Mouse (Mus musculus) forebrain, embryonic 12.5 days (tissue): ENCODE results near the gene Fam102a. TPM values are rescaled to one million over a fixed set of nuclear protein-coding genes. Genes with fewer than 3 reads are reported as not detected.
"Not testable (repeated sequence)": the region's sequence is repeated elsewhere in the genome, so short reads cannot be mapped to it uniquely, and the experiment has no call there.

Experiments used
- ATAC-seq: fragments of 200-750 bp; cut with Nextera tagmentation; 2 replicates; pipeline ENCODE4 v1.8.0; 2017; ENCODE audit warnings: moderate TSS enrichment; ENCODE audit not compliant: low FRiP score
- H3K27ac ChIP-seq: fragments of 300-500 bp; sonication (generic); 2 replicates; pipeline ENCODE4 v1.5.1; 2016; ENCODE audit warnings: mild to moderate bottlenecking
- H3K27me3 ChIP-seq: fragments of 300-500 bp; sonication (generic); 2 replicates; pipeline ENCODE4 v1.6.1; 2016; ENCODE audit warnings: mild to moderate bottlenecking
- H3K36me3 ChIP-seq: fragments of 300-500 bp; sonication (generic); replicated peaks from 2 replicates; pipeline ENCODE4 v1.6.1; 2016; ENCODE audit warnings: mild to moderate bottlenecking
- H3K4me1 ChIP-seq: fragments of 300-500 bp; sonication (generic); 2 replicates; pipeline ENCODE4 v1.6.1; 2016
- H3K4me2 ChIP-seq: fragments of 300-500 bp; sonication (generic); 2 replicates; pipeline ENCODE4 v1.6.1; 2016; ENCODE audit warnings: mild to moderate bottlenecking, moderate library complexity
- H3K4me3 ChIP-seq: fragments of 300-500 bp; sonication (generic); replicated peaks from 2 replicates; pipeline ENCODE4 v1.5.1; 2016; ENCODE audit warnings: mild to moderate bottlenecking
- H3K9ac ChIP-seq: fragments of 300-500 bp; sonication (generic); 2 replicates; pipeline ENCODE4 v1.6.1; 2016; ENCODE audit warnings: mild to moderate bottlenecking
- H3K9me3 ChIP-seq: fragments of 300-500 bp; sonication (generic); 2 replicates; pipeline ENCODE4 v1.6.1; 2016
- WGBS: fragments of 180-500 bp; shearing (Covaris S2); methylation state at CpG from one replicate; pipeline ENCODE4 v1.1.7; 2016; 5-methylcytosine and 5-hydroxymethylcytosine counted together
- polyA plus RNA-seq: library from polyadenylated mRNA; unstranded; fragments of >200 nt; fragmentation: Nextera tagmentation; extraction: Ambion mirVana; gene quantifications from 2 replicates; pipeline ENCODE4 v1.2.1, GENCODE M21; 2016

The Fam102a gene
- 8.7 and 9.6 TPM in 2 replicates for polyA plus RNA-seq

DNA sequence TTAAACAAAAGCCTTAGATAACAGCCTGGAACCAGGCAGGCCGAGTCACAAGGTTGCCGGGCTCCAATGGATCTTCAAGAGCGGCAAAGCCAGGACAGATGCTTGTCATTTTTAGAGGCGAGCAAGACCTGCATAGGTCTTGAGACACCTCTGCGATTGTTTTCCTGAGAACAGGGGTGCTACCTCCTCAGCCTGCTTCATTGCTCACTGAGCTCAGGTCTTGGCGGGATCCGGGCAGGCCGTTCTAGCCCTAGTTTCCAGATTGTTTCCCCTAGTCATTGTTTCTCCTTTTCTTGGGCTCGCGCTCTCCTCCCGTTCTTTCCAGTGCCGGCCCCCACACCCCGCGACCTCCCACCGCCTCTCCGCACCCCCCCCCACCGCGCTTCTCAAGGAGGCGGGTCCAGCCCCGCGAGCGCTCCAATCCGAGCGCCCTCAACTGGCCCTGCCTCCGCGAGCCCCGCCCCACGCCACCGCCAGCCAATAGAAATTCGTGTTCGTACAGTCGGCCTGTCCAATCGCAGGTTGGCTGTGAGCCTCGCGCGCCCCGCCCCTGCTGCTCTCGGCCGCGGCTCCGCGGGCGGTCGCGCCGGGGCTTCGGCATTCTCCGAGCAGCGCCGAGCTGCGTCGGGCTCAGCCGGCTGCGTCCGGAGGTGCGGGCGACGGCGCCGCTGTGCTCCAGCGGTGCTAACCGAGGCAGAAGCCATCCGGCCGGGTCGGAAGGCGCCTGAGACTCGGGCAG is at the start of gene Fam102a:
TSS of gene Fam102a (plus strand) at position 600 of the 739 bp plus-strand sequence.
- peaks cover 54% of the 10 kb centered on the region for H3K4me1 ChIP-seq

DNA sequence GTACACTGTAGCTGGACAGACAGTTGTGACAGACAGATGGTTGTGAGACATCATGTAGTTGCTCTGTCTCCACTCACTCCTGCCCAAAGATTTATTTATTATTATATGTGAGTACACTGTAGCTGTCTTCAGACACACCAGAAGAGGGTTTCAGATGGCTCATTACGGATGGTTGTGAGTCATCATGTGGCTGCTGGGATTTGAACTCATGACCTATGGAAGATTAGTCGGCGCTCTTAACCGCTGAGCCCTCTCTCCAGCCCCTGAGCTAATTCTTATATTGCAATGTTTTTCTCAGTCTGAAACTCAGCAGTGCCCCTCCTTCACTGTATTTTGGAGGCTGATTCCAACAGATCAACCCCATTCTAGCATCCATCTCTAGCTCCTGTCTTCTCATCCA is 49.4 kb upstream of the Fam102a start:
- H3K27ac ChIP-seq = no peak overlapping the region
- no peak for ATAC-seq
- 94% methylated on average over 4 of the region's 4 CpGs for WGBS
- H3K4me1 ChIP-seq = no peaks in the 10 kb centered on the region
- H3K9me3 ChIP-seq = no peaks in the 10 kb centered on the region
- H3K9ac ChIP-seq = no peak overlapping the region
- H3K27me3 ChIP-seq = no peaks in the 10 kb centered on the region
- no peak overlapping the region for H3K4me2 ChIP-seq
- H3K36me3 ChIP-seq = no peaks in the 10 kb centered on the region
- H3K4me3 ChIP-seq = no peak overlapping the region

More for the DNA sequence above, at the start of gene Fam102a:
- peak within 1 kb of the TSS; percentile 80 for H3K4me2 ChIP-seq
- no peaks in the 10 kb centered on the region for H3K36me3 ChIP-seq
- H3K27me3 ChIP-seq = no peaks in the 10 kb centered on the region
- H3K9ac ChIP-seq = peak within 1 kb of the TSS; percentile 87
- ATAC-seq = peak; percentile 97
- H3K27ac ChIP-seq = peak within 1 kb of the TSS; percentile 92
- H3K4me3 ChIP-seq = peak within 1 kb of the TSS; percentile 93
- under 1% methylated on average over 67 of the region's 67 CpGs for WGBS
- no peaks in the 10 kb centered on the region for H3K9me3 ChIP-seq

DNA sequence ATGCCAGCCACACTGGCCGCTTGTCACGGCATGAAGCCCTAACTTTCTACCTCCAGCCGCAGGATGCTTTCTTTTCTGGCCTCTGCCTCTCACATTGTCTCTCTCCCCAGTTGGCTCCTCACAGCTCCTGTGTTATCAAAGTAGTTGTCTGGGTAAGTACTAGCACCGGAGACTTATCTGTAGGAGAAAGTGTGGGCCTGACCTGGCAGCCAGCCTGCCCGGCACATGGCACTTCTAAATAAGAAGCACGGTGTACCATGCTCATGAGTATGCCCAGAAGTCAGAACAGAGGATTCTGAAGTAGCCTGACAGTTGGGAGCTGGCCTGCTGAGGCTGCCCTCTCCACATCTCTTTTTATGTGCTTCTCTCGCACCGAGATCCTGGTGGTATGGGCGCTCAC is 49.0 kb upstream of the Fam102a start:
- Histone ChIP-seq H3K27ac (no peak overlapping the region), H3K9me3 (no peaks in the 10 kb centered on the region), H3K36me3 (no peaks in the 10 kb centered on the region), H3K4me2 (no peak overlapping the region), H3K4me3 (no peak overlapping the region), H3K9ac (no peak overlapping the region), H3K27me3 (no peaks in the 10 kb centered on the region), H3K4me1 (no peaks in the 10 kb centered on the region)
- no peak for ATAC-seq
- 92% methylated on average over 9 of the region's 9 CpGs for WGBS

DNA sequence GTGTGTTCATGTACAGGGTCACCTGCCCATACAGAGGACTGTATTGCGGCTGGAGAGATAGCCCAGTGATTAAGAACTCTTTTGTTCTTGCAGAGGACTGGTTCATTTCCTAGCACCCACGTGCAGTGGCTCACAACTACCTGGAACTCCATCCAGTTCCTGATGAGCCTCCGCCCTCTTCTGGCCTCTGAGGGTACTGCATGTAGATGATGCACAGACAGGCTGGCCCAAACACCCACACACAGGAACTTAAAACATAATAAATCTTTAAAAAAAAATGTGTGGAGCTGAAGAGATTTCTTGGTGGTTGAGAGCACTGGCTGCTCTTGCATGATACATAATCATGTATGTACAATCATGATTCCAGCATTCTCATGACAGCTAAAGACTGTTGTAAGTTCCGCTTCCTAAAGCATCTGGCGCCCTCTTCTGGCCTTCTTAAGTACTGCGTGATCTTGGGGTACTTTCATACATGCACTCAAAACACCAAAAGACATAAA is 48.0 kb upstream of the Fam102a start:
- no peak overlapping the region for H3K27ac ChIP-seq
- WGBS = 2% methylated on average over 6 of the region's 6 CpGs

DNA sequence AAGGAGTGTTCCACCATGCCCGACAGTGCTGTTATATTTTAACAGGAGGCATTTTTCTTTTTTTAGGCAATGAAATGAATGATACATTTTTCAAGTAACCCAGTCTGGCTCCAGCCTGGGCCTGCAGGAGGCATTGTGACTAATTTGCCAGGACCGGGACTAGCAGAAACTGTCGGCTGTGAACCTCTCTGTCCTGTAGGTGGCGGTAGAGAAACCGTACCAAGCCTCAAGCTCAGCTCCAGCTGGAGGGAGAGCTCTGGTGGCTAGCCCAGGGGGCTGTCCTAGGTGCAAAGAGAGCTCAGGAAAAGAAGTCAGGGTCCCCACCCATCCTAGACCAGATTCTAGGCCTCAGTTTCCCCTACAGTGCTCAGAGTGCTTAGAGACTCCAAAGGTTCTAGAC is 46.5 kb upstream of the Fam102a start:
- peak; percentile 66; the same call in 1 of the 2 replicates for ATAC-seq
- Histone ChIP-seq H3K4me2 (no peak overlapping the region), H3K27ac (no peak overlapping the region), H3K4me1 (no peaks in the 10 kb centered on the region), H3K27me3 (no peaks in the 10 kb centered on the region), H3K4me3 (no peak overlapping the region), H3K9ac (no peak overlapping the region), H3K9me3 (no peaks in the 10 kb centered on the region), H3K36me3 (no peaks in the 10 kb centered on the region)
- 1% methylated on average over 5 of the region's 5 CpGs for WGBS

More for the DNA sequence above, 48.0 kb upstream of the Fam102a start:
- no peaks in the 10 kb centered on the region for H3K4me1 ChIP-seq
- H3K4me3 ChIP-seq = no peak overlapping the region
- H3K36me3 ChIP-seq = no peaks in the 10 kb centered on the region
- H3K4me2 ChIP-seq = no peak overlapping the region
- H3K9ac ChIP-seq = no peak overlapping the region
- no peaks in the 10 kb centered on the region for H3K27me3 ChIP-seq
- ATAC-seq = peak; percentile 45; the same call in 1 of the 2 replicates
- H3K9me3 ChIP-seq = no peaks in the 10 kb centered on the region

DNA sequence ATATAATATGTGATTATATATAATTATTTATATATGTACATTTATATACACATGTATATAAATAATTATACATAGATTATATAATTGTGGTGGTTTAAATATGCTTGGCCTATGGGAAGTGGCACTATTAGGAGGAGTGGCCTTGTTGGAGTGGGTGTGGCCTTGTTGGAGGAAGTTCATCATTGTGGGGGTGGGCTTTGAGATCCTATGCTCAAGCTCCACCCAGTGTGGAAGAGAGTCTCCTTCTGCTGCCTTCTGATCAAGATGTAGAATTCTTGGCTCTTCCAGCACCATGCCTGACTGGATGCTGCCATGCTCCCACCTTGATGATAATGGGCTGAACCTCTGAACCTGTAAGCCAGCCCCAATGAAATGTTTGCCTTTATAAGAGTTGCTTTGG is 44.4 kb upstream of the Fam102a start:
- H3K4me1 ChIP-seq, H3K4me3 ChIP-seq, H3K9ac ChIP-seq, H3K27ac ChIP-seq, H3K36me3 ChIP-seq, H3K4me2 ChIP-seq, H3K9me3 ChIP-seq, ATAC-seq, H3K27me3 ChIP-seq: not testable (repeated sequence)

DNA sequence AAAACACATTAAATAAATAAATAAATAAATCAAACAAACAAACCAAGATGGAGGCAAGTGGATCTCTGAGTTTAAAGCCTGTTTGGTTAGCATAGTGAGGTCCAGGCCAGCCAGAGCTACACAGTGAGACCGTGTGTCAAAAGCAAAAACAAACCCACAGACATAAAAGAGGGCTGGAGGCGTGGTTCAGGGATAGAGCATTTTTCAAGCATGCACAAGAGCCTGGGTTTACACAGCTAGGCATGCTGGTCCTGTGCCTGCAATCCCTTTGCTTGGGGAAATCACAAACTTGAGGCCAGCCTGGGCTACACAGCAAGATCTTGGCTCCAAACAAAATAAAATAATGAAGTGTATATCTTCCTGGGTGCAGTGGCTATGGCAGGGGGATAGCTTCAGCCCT is 42.5 kb upstream of the Fam102a start:
- ATAC-seq = no peak
- WGBS = 72% methylated on average over 2 of the region's 2 CpGs
- Histone ChIP-seq H3K27me3 (no peaks in the 10 kb centered on the region), H3K4me3 (no peak overlapping the region), H3K27ac (no peak overlapping the region), H3K9me3 (no peaks in the 10 kb centered on the region), H3K4me1 (no peaks in the 10 kb centered on the region), H3K36me3 (no peaks in the 10 kb centered on the region), H3K9ac (no peak overlapping the region), H3K4me2 (no peak overlapping the region)

DNA sequence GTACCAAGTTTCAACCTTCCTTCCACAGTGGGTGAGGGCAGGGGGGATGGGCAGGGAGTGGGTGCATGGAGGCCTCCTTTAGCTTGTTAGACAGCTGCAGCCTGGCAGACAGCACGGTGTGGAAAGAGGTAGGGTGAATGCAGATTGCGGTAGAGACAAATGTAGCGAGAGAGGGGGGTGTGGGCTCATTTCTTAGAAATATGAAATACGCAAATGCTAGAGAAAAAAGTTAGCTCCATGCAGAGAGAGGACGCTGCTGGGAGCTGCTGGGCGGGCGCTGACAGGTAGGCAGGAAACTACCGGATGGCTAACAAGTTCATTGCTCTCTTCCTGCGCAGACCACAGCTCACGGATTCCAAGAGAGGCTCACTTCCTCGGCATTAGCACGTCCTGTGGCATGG is 41.8 kb upstream of the Fam102a start:
- no peaks in the 10 kb centered on the region for H3K36me3 ChIP-seq
- H3K4me1 ChIP-seq = no peaks in the 10 kb centered on the region
- 87% methylated on average over 12 of the region's 12 CpGs for WGBS
- H3K27ac ChIP-seq = no peak overlapping the region
- no peak overlapping the region for H3K9ac ChIP-seq
- no peak overlapping the region for H3K4me2 ChIP-seq
- H3K9me3 ChIP-seq = no peaks in the 10 kb centered on the region
- no peaks in the 10 kb centered on the region for H3K27me3 ChIP-seq
- no peak for ATAC-seq
- H3K4me3 ChIP-seq = no peak overlapping the region

DNA sequence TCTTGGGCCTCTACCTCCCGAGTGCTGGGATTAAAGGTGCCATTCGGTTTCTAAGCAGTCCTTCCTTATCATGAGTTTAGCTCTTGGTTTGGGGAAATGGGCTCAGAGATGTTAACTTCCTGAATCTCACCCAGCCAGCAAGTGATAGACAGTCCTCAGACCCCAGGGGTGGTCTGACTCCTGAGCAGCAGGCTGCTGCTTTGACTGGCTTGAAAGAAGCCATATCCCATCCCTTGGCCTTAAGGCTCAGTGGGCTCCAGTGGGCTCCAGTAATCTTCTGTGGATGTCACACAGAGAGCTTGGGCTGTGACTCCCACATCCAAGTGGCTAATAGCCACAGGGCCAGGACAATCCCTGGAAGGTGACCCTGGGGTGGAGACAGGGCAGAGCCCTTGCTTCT is 40.6 kb upstream of the Fam102a start:
- no peaks in the 10 kb centered on the region for H3K36me3 ChIP-seq
- H3K9me3 ChIP-seq = no peaks in the 10 kb centered on the region
- H3K27me3 ChIP-seq = no peaks in the 10 kb centered on the region
- H3K4me2 ChIP-seq = no peak overlapping the region
- H3K4me3 ChIP-seq = no peak overlapping the region
- 74% methylated on average over 2 of the region's 2 CpGs for WGBS
- no peak for ATAC-seq
- H3K9ac ChIP-seq = no peak overlapping the region
- H3K27ac ChIP-seq = no peak overlapping the region
- H3K4me1 ChIP-seq = no peaks in the 10 kb centered on the region

DNA sequence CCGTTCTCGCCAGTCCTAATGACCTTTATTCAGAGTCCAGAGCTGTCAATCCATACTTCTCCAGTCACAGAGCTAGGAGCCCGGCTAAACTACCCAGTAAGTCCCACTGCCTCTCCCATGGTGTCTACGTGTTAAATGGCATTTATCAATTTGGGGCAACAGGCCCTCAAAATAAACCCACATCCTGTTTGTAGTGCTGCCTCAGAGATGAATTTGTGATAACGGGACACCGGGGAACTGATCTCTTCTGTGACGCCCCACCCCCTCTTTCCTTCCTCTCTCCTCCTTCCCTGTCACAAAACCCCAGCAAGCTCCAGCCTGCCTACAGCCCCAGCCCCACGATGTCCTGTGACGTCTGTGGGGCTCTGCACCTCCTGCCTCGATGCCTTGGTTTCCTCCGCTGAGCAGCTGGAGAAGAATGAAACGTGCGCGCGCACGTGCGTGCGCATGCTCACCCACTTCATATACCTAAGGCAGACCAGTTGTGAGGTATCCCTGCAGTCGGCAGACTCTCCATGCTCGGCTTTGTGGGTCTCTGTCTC is 39.9 kb upstream of the Fam102a start:
- Histone ChIP-seq H3K9me3 (no peaks in the 10 kb centered on the region), H3K27ac (no peak overlapping the region), H3K4me2 (no peak overlapping the region), H3K4me3 (no peak overlapping the region), H3K9ac (no peak overlapping the region), H3K4me1 (no peaks in the 10 kb centered on the region), H3K36me3 (no peaks in the 10 kb centered on the region), H3K27me3 (no peaks in the 10 kb centered on the region)
- 86% methylated on average over 20 of the region's 20 CpGs for WGBS
- no peak for ATAC-seq

DNA sequence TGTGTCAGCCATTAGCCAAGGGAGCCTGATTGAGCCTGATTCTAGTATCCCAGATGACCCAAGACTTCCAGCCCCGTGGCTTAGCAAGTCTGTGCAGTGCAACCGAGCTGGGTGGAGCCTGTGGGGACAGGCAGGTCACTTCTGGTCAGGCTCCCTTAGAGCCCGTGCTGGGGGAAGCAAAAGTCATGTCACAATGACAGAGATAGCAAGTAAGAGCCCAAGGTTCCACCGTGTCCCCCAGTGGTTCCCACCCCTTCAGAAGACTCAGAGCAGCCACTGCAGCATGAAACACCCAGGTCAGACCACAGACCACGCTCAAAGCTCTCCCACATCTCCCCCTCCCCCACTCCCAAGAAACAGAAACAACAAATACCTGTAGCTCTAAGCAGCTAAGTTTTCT is 38.9 kb upstream of the Fam102a start:
- Histone ChIP-seq H3K9me3 (no peaks in the 10 kb centered on the region), H3K36me3 (no peaks in the 10 kb centered on the region), H3K27me3 (no peaks in the 10 kb centered on the region), H3K9ac (no peak overlapping the region), H3K4me2 (no peak overlapping the region), H3K27ac (no peak overlapping the region), H3K4me1 (no peaks in the 10 kb centered on the region), H3K4me3 (no peak overlapping the region)
- no peak for ATAC-seq
- WGBS = 75% methylated on average over 5 of the region's 5 CpGs

DNA sequence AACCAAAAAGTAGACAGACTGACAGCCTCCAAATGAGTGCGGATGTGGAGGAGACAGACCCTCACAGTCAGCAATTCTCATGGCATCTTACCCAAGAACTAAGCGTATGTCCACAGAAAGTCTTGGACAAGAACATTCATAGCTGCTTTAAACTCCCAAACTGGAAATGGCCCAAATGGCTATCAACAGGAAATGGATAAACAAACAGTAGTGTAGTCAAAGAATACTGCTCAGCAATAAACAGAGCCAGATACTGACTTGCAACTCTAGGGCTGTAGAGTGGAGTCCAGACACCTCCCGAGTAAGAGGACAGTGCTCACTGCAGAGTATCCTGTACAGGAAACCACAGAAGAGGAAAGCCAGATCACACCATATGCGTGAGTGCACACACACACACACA is 35.8 kb upstream of the Fam102a start:
- no peaks in the 10 kb centered on the region for H3K9me3 ChIP-seq
- no peak for ATAC-seq
- no peaks in the 10 kb centered on the region for H3K4me1 ChIP-seq
- no peak overlapping the region for H3K27ac ChIP-seq
- no peaks in the 10 kb centered on the region for H3K36me3 ChIP-seq
- no peak overlapping the region for H3K9ac ChIP-seq
- 90% methylated on average over 4 of the region's 4 CpGs for WGBS
- no peak overlapping the region for H3K4me2 ChIP-seq
- no peak overlapping the region for H3K4me3 ChIP-seq
- no peaks in the 10 kb centered on the region for H3K27me3 ChIP-seq

DNA sequence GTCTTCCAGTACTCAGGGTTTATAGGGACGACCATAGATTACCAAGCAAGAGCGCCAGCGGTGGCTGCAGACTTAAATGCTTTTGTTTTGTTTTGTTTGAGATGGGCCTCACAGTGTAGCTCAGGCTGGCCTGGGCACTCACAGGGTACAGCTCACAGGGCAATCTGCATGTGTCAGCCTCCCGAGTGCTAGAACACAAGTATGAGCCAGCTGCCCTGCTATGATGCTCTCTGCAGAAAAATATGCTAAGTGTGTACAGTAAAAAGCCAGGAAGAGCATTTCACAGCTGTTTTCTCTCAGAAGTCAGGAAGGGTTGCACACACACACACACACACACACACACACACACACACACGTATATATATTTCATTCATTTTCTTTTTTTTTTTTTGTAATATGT is 34.7 kb upstream of the Fam102a start:
- no peak overlapping the region for H3K4me3 ChIP-seq
- no peak overlapping the region for H3K27ac ChIP-seq
- H3K4me2 ChIP-seq = no peak overlapping the region
- no peaks in the 10 kb centered on the region for H3K27me3 ChIP-seq
- WGBS = 72% methylated on average over 5 of the region's 5 CpGs
- ATAC-seq = no peak
- no peaks in the 10 kb centered on the region for H3K4me1 ChIP-seq
- no peaks in the 10 kb centered on the region for H3K36me3 ChIP-seq
- no peak overlapping the region for H3K9ac ChIP-seq
- H3K9me3 ChIP-seq = no peaks in the 10 kb centered on the region
